Mouse (Mus musculus): ENCODE data around the gene Akr1a1. TPM values are rescaled to one million over a fixed set of nuclear protein-coding genes. Genes with fewer than 3 reads are reported as not detected.

Akr1a1 gene
- total and polyA plus RNA-seq, 3 experiments: 373 to 533 (median 470) TPM

- TF ChIP-seq USF2 (conservative IDR thresholded peaks at IDR 0.05; ENCODE audit: low read depth, low read length) (no peak), CHD1 (IDR thresholded peaks at IDR 0.05; ENCODE audit: low read depth, low read length) (peak; percentile 79; the same call in 1 of the 2 replicates), GABPA (IDR thresholded peaks at IDR 0.05; ENCODE audit: insufficient replicate concordance, low read depth, low read length) (peak; percentile 22; the same call in 1 of the 2 replicates), TCF12 (IDR thresholded peaks at IDR 0.05; ENCODE audit: low read depth, low read length) (peak; percentile 71), TBP (conservative IDR thresholded peaks at IDR 0.05; ENCODE audit: low read depth, low read length) (peak; percentile 67; the same call in 1 of the 2 replicates), HCFC1 (IDR thresholded peaks at IDR 0.05; ENCODE audit: low read depth, low read length) (peak; percentile 86), USF1 (IDR thresholded peaks at IDR 0.05; ENCODE audit: low read depth, low read length) (no peak), ZMIZ1 (IDR thresholded peaks at IDR 0.05; ENCODE audit: low read depth, low read length) (peak; percentile 72), POLR2AphosphoS2 (IDR thresholded peaks at IDR 0.05; ENCODE audit: low read depth, low read length) (peak; percentile 82), KAT2A (IDR thresholded peaks at IDR 0.05; ENCODE audit: insufficient replicate concordance, low read length) (peak; percentile 79; the same call in 1 of the 2 replicates), POLR2A (IDR thresholded peaks at IDR 0.05; ENCODE audit: low read depth, low read length) (peak; percentile 81), BHLHE40 (IDR thresholded peaks at IDR 0.05; ENCODE audit: low read depth, low read length) (peak; percentile 22), ETS1 (conservative IDR thresholded peaks at IDR 0.05; ENCODE audit: low read depth, low read length) (peak; percentile 32), E2F4 (IDR thresholded peaks at IDR 0.05; ENCODE audit: insufficient replicate concordance, low read depth, low read length) (no peak), IRF4 (IDR thresholded peaks at IDR 0.05; ENCODE audit: low read depth, low read length) (peak; percentile 44), RCOR1 (conservative IDR thresholded peaks at IDR 0.05; ENCODE audit: low read depth, low read length) (0 out of 2 replicates have a peak, but pooled peaks have one; percentile 36), CHD2 (IDR thresholded peaks at IDR 0.05; ENCODE audit: low read length) (peak; percentile 26; the same call in 1 of the 2 replicates), PAX5 (IDR thresholded peaks at IDR 0.05; ENCODE audit: low read length) (no peak)
Observed at GRCm38 (mm10) chr4:116596978-116597881, 54.2 kb downstream of the Akr1a1 start (continued).

GRCm38 (mm10) chr4:116596379-116596778, 55.1 kb downstream of the Akr1a1 start, which contains the start of gene Ccdc17:
Gene Ccdc17, plus strand, starts transcription at chr4:116596654.
- peak; percentile 36 for TF ChIP-seq SMC3 (IDR thresholded peaks at IDR 0.05; ENCODE audit: low read depth, low read length)
- TF ChIP-seq ETS1 (conservative IDR thresholded peaks at IDR 0.05; ENCODE audit: low read depth, low read length): no peak
- no peak for TF ChIP-seq UBTF (IDR thresholded peaks at IDR 0.05; ENCODE audit: low read depth, low read length)
- TF ChIP-seq GABPA (IDR thresholded peaks at IDR 0.05; ENCODE audit: insufficient replicate concordance, low read depth, low read length): no peak
- TF ChIP-seq E2F4 (IDR thresholded peaks at IDR 0.05; ENCODE audit: insufficient replicate concordance, low read depth, low read length): no peak
- TF ChIP-seq POLR2A (IDR thresholded peaks at IDR 0.05; ENCODE audit: low read depth, low read length): no peak
- TF ChIP-seq CTCF (conservative IDR thresholded peaks at IDR 0.05 in 1 of 2, IDR thresholded peaks at IDR 0.05 in 1 of 2; ENCODE audit: low read depth in 2 of 2, low read length in 2 of 2): peak in 1 of 2 experiments; percentile 53; a peak in 2 of 4 replicates
- no peak for TF ChIP-seq ZMIZ1 (IDR thresholded peaks at IDR 0.05; ENCODE audit: low read depth, low read length)
- no peak; the same call in 1 of the 2 replicates for TF ChIP-seq MAX (IDR thresholded peaks at IDR 0.05; ENCODE audit: low read length)
- TF ChIP-seq ZC3H11A (IDR thresholded peaks at IDR 0.05; ENCODE audit: low read depth, low read length): no peak
- peak; percentile 17 for TF ChIP-seq RAD21 (IDR thresholded peaks at IDR 0.05; ENCODE audit: low read depth, low read length)
- Histone ChIP-seq H3K27me3 (replicated peaks) (no peaks in the 10 kb centered on the region), H3K27ac (ENCODE audit: insufficient read depth, low read depth) (peak within 1 kb of the TSS; percentile 95), H3K79me2 (replicated peaks; ENCODE audit: control insufficient read depth, extremely low read depth, insufficient read depth, poor library complexity, severe bottlenecking) (peaks cover 6% of the 10 kb centered on the region), H3K4me1 (ENCODE audit: control insufficient read depth in 1 of 2, insufficient read depth in 2 of 2) (peaks cover 0 to 24% of the 10 kb centered on the region in 2 experiments; a peak in 2 of 4 replicates), H3K36me3 (replicated peaks in 1 of 2; ENCODE audit: control insufficient read depth in 1 of 2, insufficient read depth in 1 of 2, low read length in 1 of 2) (peaks cover 39 to 60% of the 10 kb centered on the region in 2 experiments), H3K9ac (ENCODE audit: insufficient read depth, low read depth) (peak within 1 kb of the TSS; percentile 93), H3K4me3 (replicated peaks in 1 of 3; ENCODE audit: low read depth in 2 of 3, low read length in 2 of 3, poor library complexity in 1 of 3) (peak within 1 kb of the TSS; percentile 80 to 90 (median 82)), H3K9me3 (replicated peaks; ENCODE audit: low read length) (peaks cover 2% of the 10 kb centered on the region), H3K4me2 (ENCODE audit: insufficient read depth, low read depth, poor library complexity, severe bottlenecking) (peak within 1 kb of the TSS; percentile 58)
- in situ Hi-C loops (cut with MboI; ENCODE audit: low pct_ligation_motif_present, low pct_unique_long_range_greater_than_20kb, low sequenced_read_pairs): no loop called here
- dilution Hi-C loops (cut with MboI; ENCODE audit: extremely low pct_ligation_motif_present, extremely low pct_unique_long_range_greater_than_20kb, low sequenced_read_pairs): no loop called here
- DNase-seq (ENCODE audit: extremely low read depth): peak; percentile 39

Measured in CH12.LX (cell line).